Mouse (Mus musculus) cerebellum, adult 11-12 months (tissue): ENCODE data around the gene Acvr1b.

Source experiments
- DNase-seq: peaks from one replicate; pipeline ENCODE4 v3.0.0; 2022

Gene Acvr1b

GRCm38 (mm10) chr15:101176284-101176680 lies 2.4 kb downstream of the Acvr1b start:
- DNase-seq = no peak

- peak; percentile 60 for DNase-seq
Measured at GRCm38 (mm10) chr15:101176795-101177691, 3.2 kb downstream of the Acvr1b start.

- peak; percentile 8 for DNase-seq
Measured at GRCm38 (mm10) chr15:101180363-101181105, 6.7 kb downstream of the Acvr1b start.

- DNase-seq = peak; percentile 8
Measured at GRCm38 (mm10) chr15:101181106-101181466, 7.2 kb downstream of the Acvr1b start.

- DNase-seq = no peak
Measured at GRCm38 (mm10) chr15:101181500-101181899, 7.6 kb downstream of the Acvr1b start.

GRCm38 (mm10) chr15:101182676-101183075 lies 8.8 kb downstream of the Acvr1b start:
- DNase-seq = peak; percentile 3

- DNase-seq = peak; percentile 4
Measured at GRCm38 (mm10) chr15:101184300-101184699, 10.4 kb downstream of the Acvr1b start.

- DNase-seq = peak; percentile 6
Measured at GRCm38 (mm10) chr15:101185549-101185948, 11.7 kb downstream of the Acvr1b start.

GRCm38 (mm10) chr15:101187907-101188306 lies 14.0 kb downstream of the Acvr1b start:
- no peak for DNase-seq

GRCm38 (mm10) chr15:101189981-101190761 lies 16.3 kb downstream of the Acvr1b start:
- no peak for DNase-seq

GRCm38 (mm10) chr15:101190762-101191150 lies 16.9 kb downstream of the Acvr1b start:
- DNase-seq = no peak

- DNase-seq = no peak
Measured at GRCm38 (mm10) chr15:101191459-101192259, 17.8 kb downstream of the Acvr1b start.

- no peak for DNase-seq
Measured at GRCm38 (mm10) chr15:101192260-101192640, 18.4 kb downstream of the Acvr1b start.

- DNase-seq = no peak
Measured at GRCm38 (mm10) chr15:101192651-101193050, 18.8 kb downstream of the Acvr1b start.

GRCm38 (mm10) chr15:101193971-101194370 lies 20.1 kb downstream of the Acvr1b start:
- DNase-seq = no peak

GRCm38 (mm10) chr15:101194951-101195823 lies 21.3 kb downstream of the Acvr1b start:
- DNase-seq = no peak

GRCm38 (mm10) chr15:101196079-101196795 lies 22.4 kb downstream of the Acvr1b start:
- DNase-seq = no peak

- DNase-seq = no peak
Measured at GRCm38 (mm10) chr15:101196961-101197360, 23.1 kb downstream of the Acvr1b start.

GRCm38 (mm10) chr15:101197497-101198179 lies 23.8 kb downstream of the Acvr1b start:
- DNase-seq = no peak

GRCm38 (mm10) chr15:101198218-101198617 lies 24.4 kb downstream of the Acvr1b start:
- DNase-seq = peak; percentile 69
